Mouse (Mus musculus): Measurements from ENCODE around the gene Foxl1.

DNA sequence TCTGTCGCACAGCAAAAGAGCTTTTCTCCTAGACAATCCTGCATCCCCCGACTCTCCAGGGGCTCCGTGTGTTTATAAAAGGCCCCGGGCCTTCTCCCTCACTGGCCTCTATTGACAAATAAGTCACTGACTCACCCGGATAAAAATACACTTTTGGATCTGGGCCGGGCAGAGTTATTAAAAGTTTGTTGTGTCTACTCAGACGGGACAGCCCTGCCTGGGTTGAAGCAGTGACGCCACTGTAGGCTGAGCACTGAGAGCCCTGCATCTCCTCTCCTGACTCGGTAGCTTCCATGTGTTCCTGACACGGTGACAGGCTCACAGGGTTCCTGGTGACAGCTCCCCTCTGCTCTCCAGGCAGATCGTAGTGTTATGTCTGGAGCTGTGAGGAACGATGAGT, 24.7 kb downstream of the Foxl1 start:
- TF ChIP-seq CTCF (IDR thresholded peaks at IDR 0.05; ENCODE audit: control insufficient read depth, insufficient read depth, insufficient replicate concordance, low read depth, low read length) (no peak), POLR2A (IDR thresholded peaks at IDR 0.05; ENCODE audit: control insufficient read depth, low read depth, low read length) (no peak)

Data from testis, adult 2 months (tissue).